Mouse (Mus musculus): Measurements from ENCODE around the gene Mocs1.

The Mocs1 gene

DNA sequence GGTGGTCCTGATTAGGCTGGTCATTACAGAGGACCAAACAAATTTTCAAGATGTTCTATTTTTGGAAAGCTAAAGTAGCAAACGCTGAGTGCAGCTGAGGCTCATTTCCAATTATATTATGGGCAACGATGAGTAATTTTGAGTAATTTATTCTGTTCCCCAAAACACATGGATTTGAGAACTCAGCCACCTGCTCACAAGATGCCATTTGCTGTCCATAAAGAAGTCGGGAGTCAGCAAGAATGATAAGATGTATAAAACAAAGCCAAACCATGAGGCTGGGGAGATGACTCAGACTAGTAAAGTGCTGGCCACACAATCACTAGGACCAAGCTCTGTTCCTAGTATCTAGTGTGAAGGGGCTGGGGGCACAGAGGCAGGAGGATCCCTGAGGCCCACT, 56.3 kb downstream of the Mocs1 start:
- DNase-seq (ENCODE audit: low spot score), result no peak

DNA sequence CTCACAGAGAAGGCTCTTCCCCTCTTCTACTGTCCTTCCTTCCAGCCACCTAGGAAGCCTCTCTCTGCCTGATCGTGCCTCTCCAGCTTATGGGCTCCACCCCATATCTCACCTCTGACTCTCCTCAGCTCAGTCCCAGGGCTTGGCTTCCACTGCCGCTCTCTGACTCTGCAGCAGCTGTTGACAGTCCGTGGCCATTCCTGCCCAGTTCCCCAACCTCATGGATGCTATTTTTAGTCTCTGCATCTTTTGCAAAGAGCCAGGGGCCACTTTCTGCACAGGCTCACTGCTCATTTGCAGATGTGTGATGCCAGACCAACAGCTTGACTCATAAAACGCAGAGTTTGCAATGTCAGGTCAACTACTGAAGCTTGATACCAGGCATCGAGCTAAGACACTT, 60.9 kb downstream of the Mocs1 start:
- DNase-seq (ENCODE audit: low spot score), result no peak

- DNase-seq (ENCODE audit: low spot score), result no peak
These were observed 65.1 kb downstream of the Mocs1 start for GRCm38 (mm10) chr17:49493276-49493675.

- no peak for DNase-seq (ENCODE audit: low spot score)
These were observed 70.0 kb downstream of the Mocs1 start for GRCm38 (mm10) chr17:49498169-49498568.

GRCm38 (mm10) chr17:49499635-49500034, 71.5 kb downstream of the Mocs1 start:
- no peak for DNase-seq (ENCODE audit: low spot score)

DNA sequence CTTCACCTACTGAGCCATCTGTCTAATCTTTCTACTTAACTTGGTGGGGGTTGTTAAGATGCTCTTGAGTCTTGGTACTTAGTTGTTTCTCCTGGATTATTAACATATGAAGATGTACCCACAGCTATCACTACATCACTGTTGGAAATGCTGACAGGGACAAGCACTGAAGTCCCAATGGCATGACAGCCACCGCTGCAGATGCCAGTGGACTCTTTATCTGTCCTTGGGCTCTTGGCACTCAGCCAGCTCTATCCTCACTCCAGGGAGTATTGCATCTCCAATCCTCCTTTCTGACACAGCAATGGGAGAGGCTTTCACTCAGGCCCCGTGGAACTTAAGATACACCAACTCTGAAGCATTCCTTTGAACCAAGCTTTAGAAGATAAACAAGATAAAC, 72.1 kb downstream of the Mocs1 start:
- no peak for DNase-seq (ENCODE audit: low spot score)

- no peak for DNase-seq (ENCODE audit: low spot score)
These were observed 75.2 kb downstream of the Mocs1 start for GRCm38 (mm10) chr17:49503246-49503900.
